Mouse (Mus musculus) lung, embryonic 16.5 days (tissue): Measurements from ENCODE around the gene Map4k4. TPM values are rescaled to one million over a fixed set of nuclear protein-coding genes. Genes with fewer than 3 reads are reported as not detected.
A peak's percentile ranks its signal among the peaks of the same experiment; 100 is the strongest.

Experiments used
- ATAC-seq: fragments of 200-750 bp; cut with Nextera tagmentation; 2 replicates; pipeline ENCODE4 v1.8.0; 2017; ENCODE audit warnings: low read depth, mild to moderate bottlenecking, moderate library complexity
- H3K27ac ChIP-seq: fragments of 300-500 bp; sonication (generic); 2 replicates; pipeline ENCODE4 v1.5.1; 2014; ENCODE audit warnings: mild to moderate bottlenecking, control low read depth, low read length
- H3K27me3 ChIP-seq: fragments of 300-500 bp; sonication (generic); 2 replicates; pipeline ENCODE4 v1.6.1; 2014; ENCODE audit warnings: low read depth, low read length, mixed read lengths; ENCODE audit not compliant: control insufficient read depth, insufficient read depth
- H3K36me3 ChIP-seq: fragments of 300-500 bp; sonication (generic); 2 replicates; pipeline ENCODE4 v1.6.1; 2014; ENCODE audit warnings: low read length; ENCODE audit not compliant: control insufficient read depth, insufficient read depth
- H3K4me1 ChIP-seq: fragments of 300-500 bp; sonication (generic); replicated peaks from 2 replicates; pipeline ENCODE4 v1.6.1; 2014; ENCODE audit warnings: low read length, mixed read lengths; ENCODE audit not compliant: control insufficient read depth, insufficient read depth
- H3K4me2 ChIP-seq: fragments of 300-500 bp; sonication (generic); 2 replicates; pipeline ENCODE4 v1.6.1; 2014; ENCODE audit warnings: low read depth, low read length, control low read depth
- H3K4me3 ChIP-seq: fragments of 300-500 bp; sonication (generic); 2 replicates; pipeline ENCODE4 v1.5.1; 2014; ENCODE audit warnings: mild to moderate bottlenecking, low read length, control low read depth
- H3K9ac ChIP-seq: fragments of 300-500 bp; sonication (generic); 2 replicates; pipeline ENCODE4 v1.6.1; 2014; ENCODE audit warnings: low read length, control low read depth
- H3K9me3 ChIP-seq: fragments of 300-500 bp; sonication (generic); 2 replicates; pipeline ENCODE4 v1.6.1; 2016; ENCODE audit warnings: low read length; ENCODE audit not compliant: control insufficient read depth
- WGBS: fragments of 180-500 bp; shearing (Covaris S2); extraction: QIAGEN DNeasy Blood & Tissue Kit; methylation state at CpG from one replicate; pipeline ENCODE4 v1.1.7; 2014; 5-methylcytosine and 5-hydroxymethylcytosine counted together
- polyA plus RNA-seq: library from polyadenylated mRNA; unstranded; fragments of >200 nt; fragmentation: Nextera tagmentation; extraction: Ambion mirVana; gene quantifications from 2 replicates; pipeline ENCODE4 v1.2.1, GENCODE M21; 2015

The Map4k4 gene
- polyA plus RNA-seq, 1 experiment from 2014 or later, result 20.9 TPM

DNA sequence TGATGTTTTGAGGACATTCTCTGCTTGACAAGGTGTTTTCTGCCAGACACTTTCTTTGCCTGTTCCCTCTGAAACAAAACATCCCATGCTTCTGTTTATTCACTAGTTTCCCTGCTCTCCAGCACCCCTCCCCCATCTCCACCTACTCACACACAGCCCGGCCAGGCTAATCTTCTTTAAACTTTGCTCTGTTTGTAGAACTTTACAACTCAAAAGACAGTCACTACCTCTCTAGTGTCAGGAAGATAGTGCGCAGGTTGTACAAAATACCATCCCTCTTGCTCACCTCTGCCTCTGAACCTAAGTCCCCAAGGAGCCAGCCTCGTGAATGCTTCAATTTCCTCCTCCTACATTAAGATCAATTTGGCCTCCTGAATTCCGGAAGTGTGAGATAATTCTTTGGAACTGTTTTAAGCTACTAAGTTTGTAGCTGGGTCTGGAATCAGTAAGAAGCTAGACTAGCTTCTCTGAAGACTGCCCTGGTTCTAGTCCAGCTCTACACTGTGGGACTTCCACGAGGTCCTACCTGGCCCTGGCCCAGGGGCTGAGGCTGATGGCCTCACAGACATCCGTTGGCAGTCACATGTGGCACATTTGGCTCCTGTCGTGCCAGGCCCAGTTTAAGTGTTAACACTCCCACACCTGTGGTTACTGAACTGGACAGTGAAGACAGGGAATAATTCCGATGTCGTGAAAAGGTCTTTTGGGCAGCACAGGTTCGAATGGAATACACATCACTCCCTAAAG lies 31.7 kb upstream of the Map4k4 start:
- no peak overlapping the region for H3K4me3 ChIP-seq
- 0 out of 2 replicates have a peak, but pooled peaks have one; percentile 38 for ATAC-seq
- H3K36me3 ChIP-seq, result no peaks in the 10 kb centered on the region
- H3K9me3 ChIP-seq, result no peaks in the 10 kb centered on the region
- no peak overlapping the region for H3K9ac ChIP-seq
- no peak overlapping the region; the same call in 1 of the 2 replicates for H3K27ac ChIP-seq
- 45% methylated on average over 10 of the region's 10 CpGs for WGBS
- H3K4me2 ChIP-seq, result no peak overlapping the region
- H3K4me1 ChIP-seq, result peaks cover 20% of the 10 kb centered on the region
- H3K27me3 ChIP-seq, result no peaks in the 10 kb centered on the region

GRCm38 (mm10) chr1:39869721-39870201 lies 31.0 kb upstream of the Map4k4 start:
- H3K36me3 ChIP-seq, result no peaks in the 10 kb centered on the region
- peaks cover 20% of the 10 kb centered on the region for H3K4me1 ChIP-seq
- no peak overlapping the region for H3K4me3 ChIP-seq
- no peaks in the 10 kb centered on the region for H3K9me3 ChIP-seq
- ATAC-seq, result no peak
- H3K27me3 ChIP-seq, result no peaks in the 10 kb centered on the region
- no peak overlapping the region for H3K4me2 ChIP-seq
- 65% methylated on average over 12 of the region's 12 CpGs for WGBS
- H3K9ac ChIP-seq, result no peak overlapping the region
- H3K27ac ChIP-seq, result no peak overlapping the region

- H3K36me3 ChIP-seq, result no peaks in the 10 kb centered on the region
- H3K9me3 ChIP-seq, result no peaks in the 10 kb centered on the region
- H3K27ac ChIP-seq, result no peak overlapping the region
- 58% methylated on average over 3 of the region's 3 CpGs for WGBS
- no peak overlapping the region for H3K4me2 ChIP-seq
- H3K4me3 ChIP-seq, result no peak overlapping the region
- H3K9ac ChIP-seq, result no peak overlapping the region
- no peak for ATAC-seq
- H3K4me1 ChIP-seq, result no peaks in the 10 kb centered on the region
- no peaks in the 10 kb centered on the region for H3K27me3 ChIP-seq
Observed at GRCm38 (mm10) chr1:39877981-39878380, 22.7 kb upstream of the Map4k4 start.

GRCm38 (mm10) chr1:39882505-39882904 lies 18.2 kb upstream of the Map4k4 start:
- Histone ChIP-seq H3K9me3 (no peaks in the 10 kb centered on the region), H3K4me2 (no peak overlapping the region), H3K9ac (no peak overlapping the region), H3K4me1 (no peaks in the 10 kb centered on the region), H3K36me3 (no peaks in the 10 kb centered on the region), H3K27ac (no peak overlapping the region), H3K27me3 (no peaks in the 10 kb centered on the region), H3K4me3 (no peak overlapping the region)
- ATAC-seq, result no peak
- 69% methylated on average over 4 of the region's 4 CpGs for WGBS

DNA sequence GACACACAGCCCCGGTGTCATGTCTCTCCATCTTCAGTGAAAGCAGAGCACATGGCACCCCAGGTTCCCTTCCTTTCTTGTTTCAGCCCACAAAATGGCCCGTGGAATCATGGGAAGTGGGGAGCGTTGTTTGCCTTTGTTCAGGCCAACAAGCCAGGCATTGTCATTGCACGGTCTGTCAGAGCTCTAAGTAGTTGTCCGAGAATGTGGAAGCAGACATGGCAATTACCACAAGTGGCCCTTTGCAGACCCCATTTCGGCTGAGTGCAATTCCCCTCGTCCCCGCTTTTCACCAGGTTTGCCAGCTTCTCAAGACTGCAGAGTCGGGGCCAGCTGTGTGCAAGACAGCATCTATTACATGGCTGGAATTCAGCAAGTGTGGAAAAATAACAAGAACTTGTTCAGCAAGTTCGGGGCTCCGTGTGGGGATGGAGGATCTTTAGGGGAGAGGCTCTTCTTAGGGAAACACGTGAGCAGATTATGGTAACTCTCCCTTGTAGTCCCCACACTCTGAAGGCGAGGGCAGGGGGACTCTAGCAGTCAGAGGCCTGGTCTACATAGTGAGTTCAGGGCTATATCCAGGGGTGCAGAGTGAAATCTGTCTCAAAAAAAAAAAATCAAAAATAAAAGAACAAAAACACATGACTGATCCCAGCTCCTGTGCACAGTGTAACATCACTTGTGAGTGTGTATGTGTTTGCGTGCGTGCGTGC lies 15.8 kb upstream of the Map4k4 start:
- H3K27me3 ChIP-seq, result no peaks in the 10 kb centered on the region
- no peak overlapping the region for H3K4me2 ChIP-seq
- 52% methylated on average over 16 of the region's 16 CpGs for WGBS
- peaks cover 4% of the 10 kb centered on the region for H3K4me1 ChIP-seq
- no peak overlapping the region for H3K9ac ChIP-seq
- H3K9me3 ChIP-seq, result no peaks in the 10 kb centered on the region
- H3K27ac ChIP-seq, result no peak overlapping the region
- ATAC-seq, result no peak
- H3K4me3 ChIP-seq, result no peak overlapping the region
- no peaks in the 10 kb centered on the region for H3K36me3 ChIP-seq

DNA sequence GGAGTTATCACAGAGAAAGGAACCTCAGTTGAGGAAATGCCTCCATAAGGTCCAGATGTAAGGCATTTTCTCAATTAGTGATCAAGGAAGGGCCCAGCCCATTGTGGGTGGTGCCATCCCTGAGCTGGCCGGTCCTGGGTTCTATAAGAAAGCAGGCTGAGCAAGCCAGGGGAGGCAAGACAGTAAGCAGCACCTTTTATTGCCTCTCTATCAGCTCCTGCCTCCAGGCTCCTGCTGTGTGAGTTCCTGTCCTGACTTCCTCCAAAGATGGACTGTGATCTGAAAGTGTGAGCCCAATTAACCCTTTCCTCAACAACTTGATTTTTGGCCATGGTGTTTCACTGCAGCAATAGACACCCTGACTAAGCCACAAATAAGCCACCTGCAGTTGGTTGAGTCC lies 12.7 kb upstream of the Map4k4 start:
- Histone ChIP-seq H3K27me3 (no peaks in the 10 kb centered on the region), H3K4me2 (no peak overlapping the region), H3K36me3 (no peaks in the 10 kb centered on the region), H3K9ac (no peak overlapping the region), H3K27ac (no peak overlapping the region), H3K4me1 (peaks cover 4% of the 10 kb centered on the region), H3K9me3 (no peaks in the 10 kb centered on the region), H3K4me3 (no peak overlapping the region)
- ATAC-seq, result no peak
- 31% methylated on average over 1 of the region's 1 CpGs for WGBS

- Histone ChIP-seq H3K9ac (no peak overlapping the region), H3K36me3 (no peaks in the 10 kb centered on the region), H3K4me1 (peaks cover 4% of the 10 kb centered on the region), H3K27ac (no peak overlapping the region), H3K4me3 (no peak overlapping the region), H3K4me2 (no peak overlapping the region), H3K9me3 (no peaks in the 10 kb centered on the region), H3K27me3 (no peaks in the 10 kb centered on the region)
- 0 out of 2 replicates have a peak, but pooled peaks have one; percentile 23 for ATAC-seq
- 76% methylated on average over 8 of the region's 8 CpGs for WGBS
Observed at GRCm38 (mm10) chr1:39889429-39889828, 11.3 kb upstream of the Map4k4 start.

- Histone ChIP-seq H3K27ac (no peak overlapping the region), H3K4me3 (no peak overlapping the region), H3K27me3 (no peaks in the 10 kb centered on the region), H3K4me2 (no peak overlapping the region), H3K36me3 (no peaks in the 10 kb centered on the region), H3K9ac (no peak overlapping the region), H3K9me3 (no peaks in the 10 kb centered on the region), H3K4me1 (peaks cover 4% of the 10 kb centered on the region)
- ATAC-seq, result no peak
- 69% methylated on average over 6 of the region's 6 CpGs for WGBS
Observed at GRCm38 (mm10) chr1:39889973-39890372, 10.7 kb upstream of the Map4k4 start.

DNA sequence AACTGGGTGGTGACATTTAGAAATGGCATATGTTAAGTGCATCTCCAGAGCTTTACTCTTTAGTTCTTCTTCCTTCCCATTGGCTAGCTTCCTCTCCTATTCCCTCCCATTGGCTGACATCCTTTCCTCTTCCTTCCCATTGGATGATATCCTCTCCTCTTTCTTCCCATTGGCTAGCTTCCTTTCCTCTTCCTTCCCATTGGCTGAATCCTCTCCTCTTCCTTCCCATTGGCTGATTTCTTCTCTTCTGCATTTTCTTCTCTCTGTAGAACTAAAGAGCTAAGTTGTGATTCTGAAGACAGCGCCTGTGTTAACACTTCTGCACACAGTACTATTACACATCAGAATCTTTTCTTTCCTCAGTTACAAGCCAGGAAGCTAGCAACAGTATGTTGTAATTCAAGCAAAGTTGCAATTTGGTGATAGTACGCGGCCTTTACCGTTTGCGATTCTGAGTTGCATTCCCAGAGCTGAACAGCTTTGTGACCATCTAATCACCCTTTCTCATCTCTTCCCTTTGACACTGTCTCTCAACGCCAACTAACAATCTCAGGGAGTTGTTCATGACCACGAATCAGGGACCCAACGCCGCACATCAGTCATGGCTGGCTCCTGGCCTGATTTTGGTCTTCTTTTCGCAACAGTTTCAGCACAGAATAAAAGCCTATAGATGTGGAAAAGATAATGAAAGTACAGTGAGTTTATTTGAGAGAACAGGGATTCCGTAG lies 7.4 kb upstream of the Map4k4 start:
- H3K9me3 ChIP-seq, result no peaks in the 10 kb centered on the region
- H3K27ac ChIP-seq, result no peak overlapping the region
- H3K4me2 ChIP-seq, result no peak overlapping the region
- no peaks in the 10 kb centered on the region for H3K27me3 ChIP-seq
- no peaks in the 10 kb centered on the region for H3K36me3 ChIP-seq
- H3K4me3 ChIP-seq, result no peak overlapping the region
- 89% methylated on average over 11 of the region's 11 CpGs for WGBS
- ATAC-seq, result no peak
- H3K4me1 ChIP-seq, result peaks cover 8% of the 10 kb centered on the region
- H3K9ac ChIP-seq, result no peak overlapping the region
